Mouse (Mus musculus) large intestine, adult 2 months (tissue): Measurements from ENCODE around the gene Tep1. TPM values are rescaled to one million over a fixed set of nuclear protein-coding genes. Genes with fewer than 3 reads are reported as not detected.

Experiments
- DNase-seq: peaks from one replicate; pipeline ENCODE4 v3.0.0-alpha.2; 2012; ENCODE audit warnings: low read depth, low spot score
- WGBS: fragments of 180-500 bp; shearing (Covaris S2); methylation state at CpG from one replicate; pipeline ENCODE4 v1.1.7; 2018; 5-methylcytosine and 5-hydroxymethylcytosine counted together
- polyA plus RNA-seq: library from polyadenylated mRNA; depleted of rRNA; stranded (reverse); fragments of >200 nt; gene quantifications from 2 replicates; pipeline ENCODE4 v1.2.3, GENCODE M21; 2012; rRNA removed

Gene Tep1
- polyA plus RNA-seq, 1 experiment: 68.7 TPM

DNA sequence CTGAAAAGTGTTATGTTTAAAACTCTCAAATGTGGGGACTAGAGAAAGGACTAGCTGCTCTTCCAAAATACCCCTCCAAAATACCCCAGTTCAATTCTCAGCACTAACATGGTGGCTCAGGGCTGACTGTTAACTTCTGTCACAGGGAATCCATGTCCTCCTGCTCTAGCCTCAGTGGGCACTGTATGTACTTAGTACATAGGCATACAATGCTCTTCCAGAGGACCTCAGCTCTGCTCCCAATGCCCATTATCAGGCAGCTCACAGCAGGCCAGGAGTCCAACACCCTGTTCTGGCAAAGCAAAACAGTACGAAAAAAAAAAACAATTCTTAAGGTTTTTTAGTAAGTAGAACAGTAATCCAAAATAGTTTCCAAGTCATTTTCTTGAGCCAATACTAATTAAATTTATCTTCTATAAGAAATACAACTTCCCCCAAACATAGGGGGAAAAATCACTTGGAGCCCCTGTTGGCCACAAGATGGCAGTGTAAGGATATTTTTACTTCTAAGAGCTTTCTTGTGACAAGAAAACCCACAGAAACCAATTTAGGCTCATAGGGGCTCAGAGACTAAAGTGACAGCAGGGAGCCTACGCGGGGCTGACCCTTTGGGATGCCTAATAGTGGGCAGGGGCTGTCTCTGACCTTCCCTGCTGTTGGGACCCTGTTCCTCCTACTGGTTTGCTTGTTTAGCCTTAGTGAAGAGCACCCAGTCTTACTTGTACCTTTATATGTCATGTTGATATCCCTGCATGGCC lies 70.7 kb downstream of the Tep1 start:
- DNase-seq: peak; percentile 36
- WGBS: 5% methylated on average over 3 of the region's 3 CpGs

- WGBS: 63% methylated on average over 2 of the region's 2 CpGs
- no peak for DNase-seq
Measured at GRCm38 (mm10) chr14:50798512-50798911, 71.8 kb downstream of the Tep1 start.

GRCm38 (mm10) chr14:50796464-50796863 lies 73.9 kb downstream of the Tep1 start:
- no peak for DNase-seq
- WGBS: 82% methylated on average over 1 of the region's 1 CpGs

GRCm38 (mm10) chr14:50795965-50796364 lies 74.4 kb downstream of the Tep1 start:
- 84% methylated on average over 4 of the region's 4 CpGs for WGBS
- DNase-seq: no peak

DNA sequence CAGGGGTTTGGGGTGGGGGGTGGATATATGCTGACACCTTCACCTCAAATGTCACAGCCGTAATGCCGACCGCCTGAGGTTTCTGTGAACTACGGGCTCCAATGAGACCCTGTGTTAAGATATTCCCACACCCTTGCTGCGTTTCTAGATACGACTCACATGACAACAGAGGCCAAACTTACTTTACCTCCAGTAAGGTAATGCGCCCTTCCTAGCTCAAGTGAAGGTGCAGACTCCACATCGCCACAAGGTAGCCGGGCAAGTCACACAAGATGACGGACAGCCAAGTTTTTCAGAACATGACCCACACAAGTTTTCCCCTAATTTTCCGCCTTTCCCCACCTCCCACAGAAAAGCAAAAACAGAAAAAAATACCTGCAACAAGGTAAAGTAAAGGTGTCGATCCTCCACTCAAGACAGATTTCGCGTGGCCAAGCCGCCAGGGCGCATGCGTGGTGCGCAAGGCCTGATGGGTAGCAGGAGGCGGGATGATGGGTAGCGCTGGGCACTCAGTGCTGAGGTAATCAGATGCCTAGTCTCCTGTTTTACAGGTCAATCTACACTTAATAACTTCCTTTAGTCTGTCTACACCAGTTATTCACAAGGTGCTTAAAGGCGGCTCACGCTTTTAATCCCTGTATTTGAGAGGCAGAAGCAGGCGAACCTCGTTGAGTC lies 75.0 kb downstream of the Tep1 start:
- no peak for DNase-seq
- 92% methylated on average over 24 of the region's 24 CpGs for WGBS

DNA sequence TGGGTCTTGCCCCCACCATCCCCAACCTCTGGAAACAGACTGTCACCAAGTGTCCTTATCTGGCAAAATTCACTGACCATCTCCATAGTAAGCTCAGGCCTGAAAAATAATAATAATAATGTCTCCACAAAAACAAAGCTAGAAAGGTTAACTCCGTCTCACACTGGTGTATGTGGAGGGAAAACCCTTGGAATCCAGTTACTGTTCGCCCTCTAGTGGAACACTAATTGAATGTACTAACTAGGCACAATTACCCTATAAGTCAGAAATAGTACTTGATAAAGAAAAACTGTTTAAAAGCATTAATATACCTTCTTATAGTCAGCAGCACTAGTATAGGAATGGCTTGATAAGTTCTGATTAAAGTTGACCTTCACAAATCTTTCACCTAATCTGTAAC lies 82.2 kb downstream of the Tep1 start:
- no peak for DNase-seq
- 5% methylated on average over 2 of the region's 2 CpGs for WGBS

- DNase-seq: peak; percentile 82
- WGBS: under 1% methylated on average over 21 of the region's 21 CpGs
Measured at GRCm38 (mm10) chr14:50785251-50785637, 85.1 kb downstream of the Tep1 start, which contains the start of gene Ttc5. Ttc5 (minus strand) TSS chr14:50785519.

GRCm38 (mm10) chr14:50784391-50785250 lies 85.7 kb downstream of the Tep1 start:
- 8% methylated on average over 16 of the region's 16 CpGs for WGBS
- no peak for DNase-seq

DNA sequence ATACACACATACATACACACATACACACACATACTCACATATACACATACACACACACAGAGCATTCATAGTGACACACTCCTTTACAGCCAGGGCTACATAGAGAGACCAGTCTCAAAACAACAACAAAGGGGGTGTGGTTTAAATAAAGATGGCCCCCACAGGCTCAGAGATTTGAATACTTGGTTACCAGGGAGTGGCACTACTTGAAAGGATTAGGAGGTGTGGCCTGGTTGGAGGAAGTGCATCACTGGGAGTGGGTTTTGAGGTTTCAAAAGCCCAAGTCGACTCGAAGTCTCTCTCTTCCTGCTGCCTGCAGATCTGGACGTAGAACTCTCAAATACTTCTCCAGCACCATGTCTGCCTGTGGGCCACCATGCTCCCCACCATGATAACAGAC lies 88.2 kb downstream of the Tep1 start:
- WGBS: 95% methylated on average over 3 of the region's 3 CpGs
- DNase-seq: no peak

Other genes with a start within 250 kb of the Tep1 start
- not detected in 2 replicates for gene Olfr745, start 231.2 kb downstream of the Tep1 start, polyA plus RNA-seq
- not detected in 2 replicates for gene Olfr746, start 223.5 kb downstream of the Tep1 start, polyA plus RNA-seq
- not detected in 2 replicates for gene Olfr747, start 177.4 kb downstream of the Tep1 start, polyA plus RNA-seq
- not detected in 2 replicates for gene Olfr748, start 163.2 kb downstream of the Tep1 start, polyA plus RNA-seq
- not detected in 2 replicates for gene Olfr749, start 125.5 kb downstream of the Tep1 start, polyA plus RNA-seq
- gene Ttc5, start 85.0 kb downstream of the Tep1 start, polyA plus RNA-seq: 21.7 and 25.6 TPM in 2 replicates
- not detected in 2 replicates for gene Ccnb1ip1, start 62.8 kb downstream of the Tep1 start, polyA plus RNA-seq
- 16.3 and 23.8 TPM in 2 replicates for gene Parp2, start 62.7 kb downstream of the Tep1 start, polyA plus RNA-seq
- 0.71 and 2.3 TPM in 2 replicates for gene Klhl33, start 26.9 kb upstream of the Tep1 start, polyA plus RNA-seq
- gene Osgep, start 54.3 kb upstream of the Tep1 start, polyA plus RNA-seq: 57.4 and 75.0 TPM in 2 replicates
- 36.0 and 49.2 TPM in 2 replicates for gene Apex1, start 54.4 kb upstream of the Tep1 start, polyA plus RNA-seq
- gene Pip4p1, start 60.3 kb upstream of the Tep1 start, polyA plus RNA-seq: 52.3 and 65.7 TPM in 2 replicates
- gene Pnp, start 60.5 kb upstream of the Tep1 start, polyA plus RNA-seq: 143 and 173 TPM in 2 replicates
- gene Gm49342, start 74.0 kb upstream of the Tep1 start, polyA plus RNA-seq: 68.3 and 107 TPM in 2 replicates
- 104 and 150 TPM in 2 replicates for gene Pnp2, start 85.4 kb upstream of the Tep1 start, polyA plus RNA-seq
- gene Rnase10, start 137.2 kb upstream of the Tep1 start, polyA plus RNA-seq: 0.11 and 0.23 TPM in 2 replicates
- not detected in 2 replicates for gene Rnase9, start 171.3 kb upstream of the Tep1 start, polyA plus RNA-seq
- gene Rnase11, start 179.6 kb upstream of the Tep1 start, polyA plus RNA-seq: not detected in 2 replicates
- 0.86 and 1.0 TPM in 2 replicates for gene Rnase12, start 187.1 kb upstream of the Tep1 start, polyA plus RNA-seq
- 0.10 TPM in 1 of 2 replicates, not detected in the other for gene Olfr750, start 203.9 kb upstream of the Tep1 start, polyA plus RNA-seq
- 205 and 226 TPM in 2 replicates for gene Rnase4, start 220.5 kb upstream of the Tep1 start, polyA plus RNA-seq
- 47.5 and 67.8 TPM in 2 replicates for gene Ang, start 220.6 kb upstream of the Tep1 start, polyA plus RNA-seq
- not detected in 2 replicates for gene Eddm3b, start 243.9 kb upstream of the Tep1 start, polyA plus RNA-seq